Mouse (Mus musculus) heart, postnatal 10 days (tissue): ENCODE results near the gene Dnajc24. TPM values are rescaled to one million over a fixed set of nuclear protein-coding genes. Genes with fewer than 3 reads are reported as not detected.

ENCODE experiments used
- microRNA-seq, 2 experiments: library from miRNA; unstranded; fragments of <30 nt; microRNA quantifications; one replicate each; pipeline ENCODE4 v1.2.0; 2022
- total RNA-seq, 2 experiments: library from RNA; stranded (reverse); gene quantifications; 2 replicates each; pipeline ENCODE4 v1.2.3; 2021

Dnajc24 gene
- total RNA-seq, 2 experiments from 2014 or later = 12.7 to 15.1 TPM

Small RNA genes lying within 50 kb of the gene (microRNA-seq; reads per million reads assigned to microRNA genes)
- 0 reads per million in 2 experiments for gene Gm22002

Other genes starting within 250 kb of the Dnajc24 start
- gene Elp4, start 99.0 kb downstream of the Dnajc24 start, total RNA-seq = 10 to 100 TPM; 16.6 to 17.3 TPM
- 10 to 100 TPM; 66.6 to 69.5 TPM for gene Immp1l, start 98.9 kb downstream of the Dnajc24 start, total RNA-seq